Mouse (Mus musculus) CH12.LX (cell line): Measurements from ENCODE around the gene Nkapd1. TPM values are rescaled to one million over a fixed set of nuclear protein-coding genes. Genes with fewer than 3 reads are reported as not detected.

ENCODE experiments used
- DNase-seq: peaks from one replicate; pipeline ENCODE4 v3.0.0-alpha.2; 2013; ENCODE audit errors: extremely low read depth
- H3K27ac ChIP-seq: 2 replicates; pipeline ENCODE4 v1.5.1; 2012; ENCODE audit warnings: low read depth, mild to moderate bottlenecking, control low read depth, moderate library complexity; ENCODE audit not compliant: insufficient read depth
- H3K27me3 ChIP-seq: replicated peaks from 2 replicates; pipeline ENCODE3; 2012; ENCODE audit warnings: inconsistent platforms
- H3K36me3 ChIP-seq, 2 experiments: replicated peaks in 1 of 2; 2 replicates each; pipeline versions ENCODE3 to v1.6.1; 2012; ENCODE audit warnings: inconsistent platforms in 1 of 2, low read length in 1 of 2, mild to moderate bottlenecking in 1 of 2, mixed read lengths in 1 of 2, moderate library complexity in 1 of 2; ENCODE audit not compliant: control insufficient read depth in 1 of 2, insufficient read depth in 1 of 2
- H3K4me1 ChIP-seq, 2 experiments: 2 replicates each; pipeline ENCODE4 v1.6.1; 2012; ENCODE audit warnings: inconsistent platforms in 1 of 2, moderate library complexity in 1 of 2; ENCODE audit not compliant: insufficient read depth in 2 of 2, control insufficient read depth in 1 of 2
- H3K4me2 ChIP-seq: 2 replicates; pipeline ENCODE4 v1.6.1; 2012; ENCODE audit warnings: low read depth, mild to moderate bottlenecking, control low read depth; ENCODE audit not compliant: poor library complexity, insufficient read depth, severe bottlenecking
- H3K4me3 ChIP-seq, 3 experiments: fragments of 150-350 bp in 1 of 3; sonication (generic) in 1 of 3; replicated peaks in 1 of 3; 2 replicates each; pipeline versions ENCODE3 to v1.5.1; 2011 to 2012; ENCODE audit warnings: low read depth in 2 of 3, low read length in 2 of 3, mild to moderate bottlenecking in 2 of 3, moderate library complexity in 2 of 3, control low read depth in 1 of 3, improper control_type of control experiment in 1 of 3, inconsistent platforms in 1 of 3, mixed read lengths in 1 of 3; ENCODE audit not compliant: poor library complexity in 1 of 3
- H3K79me2 ChIP-seq: replicated peaks from 2 replicates; pipeline ENCODE4 v1.6.1; 2012; ENCODE audit warnings: mild to moderate bottlenecking, moderate library complexity; ENCODE audit not compliant: control insufficient read depth, poor library complexity, insufficient read depth, severe bottlenecking; ENCODE audit errors: extremely low read depth
- H3K9ac ChIP-seq: 2 replicates; pipeline ENCODE4 v1.6.1; 2012; ENCODE audit warnings: low read depth, mild to moderate bottlenecking, control low read depth, moderate library complexity; ENCODE audit not compliant: insufficient read depth
- H3K9me3 ChIP-seq: replicated peaks from 2 replicates; pipeline ENCODE3; 2012; ENCODE audit warnings: low read length, inconsistent platforms, mixed read lengths
- ETS1 ChIP-seq: conservative IDR thresholded peaks from 2 replicates; pipeline ENCODE4 v1.6.1; 2012; ENCODE audit warnings: low read depth, mild to moderate bottlenecking, inconsistent platforms, low read length, improper control_type of control experiment, moderate library complexity
- GABPA ChIP-seq: IDR thresholded peaks from 2 replicates; pipeline ENCODE4 v1.6.1; 2012; ENCODE audit warnings: low read depth, low read length, improper control_type of control experiment, inconsistent platforms; ENCODE audit not compliant: insufficient replicate concordance
- JUN ChIP-seq: IDR thresholded peaks from 2 replicates; pipeline ENCODE4 v1.6.1; 2011; ENCODE audit warnings: low read depth, mild to moderate bottlenecking, low read length, improper control_type of control experiment, moderate library complexity; ENCODE audit not compliant: insufficient read depth
- KAT2A ChIP-seq: IDR thresholded peaks from 2 replicates; pipeline ENCODE4 v1.6.1; 2012; ENCODE audit warnings: low read length, improper control_type of control experiment, inconsistent platforms; ENCODE audit not compliant: insufficient replicate concordance
- MAZ ChIP-seq: IDR thresholded peaks from 2 replicates; pipeline ENCODE4 v1.6.1; 2012; ENCODE audit warnings: low read depth, mild to moderate bottlenecking, inconsistent platforms, low read length, improper control_type of control experiment, moderate library complexity
- MEF2A ChIP-seq: IDR thresholded peaks from 2 replicates; pipeline ENCODE4 v1.6.1; 2014; ENCODE audit warnings: low read depth, mild to moderate bottlenecking, inconsistent platforms, low read length, improper control_type of control experiment, borderline replicate concordance
- MYC ChIP-seq: IDR thresholded peaks from 2 replicates; pipeline ENCODE4 v1.6.1; 2011; ENCODE audit warnings: low read depth, mild to moderate bottlenecking, improper control_type of control experiment, low read length
- NELFE ChIP-seq: IDR thresholded peaks from 2 replicates; pipeline ENCODE4 v1.6.1; 2011; ENCODE audit warnings: low read depth, low read length, improper control_type of control experiment
- POLR2A ChIP-seq: IDR thresholded peaks from 2 replicates; pipeline ENCODE4 v1.6.1; 2011; ENCODE audit warnings: low read depth, mild to moderate bottlenecking, improper control_type of control experiment, low read length
- SMC3 ChIP-seq: IDR thresholded peaks from 2 replicates; pipeline ENCODE4 v1.6.1; 2011; ENCODE audit warnings: low read depth, low read length, improper control_type of control experiment
- TCF12 ChIP-seq: IDR thresholded peaks from 2 replicates; pipeline ENCODE4 v1.6.1; 2014; ENCODE audit warnings: low read depth, mild to moderate bottlenecking, inconsistent platforms, low read length, improper control_type of control experiment
- ZKSCAN1 ChIP-seq: IDR thresholded peaks from 2 replicates; pipeline ENCODE4 v1.6.1; 2012; ENCODE audit warnings: low read depth, inconsistent platforms, low read length, improper control_type of control experiment, borderline replicate concordance
- ZNF384 ChIP-seq: IDR thresholded peaks from 2 replicates; pipeline ENCODE4 v1.6.1; 2012; ENCODE audit warnings: low read depth, low read length, improper control_type of control experiment, inconsistent platforms
- dilution Hi-C: fragments of 300-500 bp; cut with MboI; formaldehyde crosslinking; loops from 2 replicates; pipeline ENCODE4 v1.14.3; 2020; ENCODE audit warnings: low sequenced_read_pairs; ENCODE audit not compliant: extremely low pct_unique_long_range_greater_than_20kb, extremely low pct_ligation_motif_present
- in situ Hi-C: fragments of 300-500 bp; cut with MboI; formaldehyde crosslinking; loops from 3 replicates; pipeline ENCODE4 v1.14.3; 2019; ENCODE audit warnings: low sequenced_read_pairs, low pct_ligation_motif_present, low pct_unique_long_range_greater_than_20kb, mixed read lengths
- polyA plus RNA-seq: library from polyadenylated mRNA; unstranded; fragments of >175 nt; gene quantifications from 2 replicates; pipeline ENCODE4 v1.2.1, GENCODE M21; 2012; ENCODE audit warnings: low read depth; ENCODE audit not compliant: insufficient read length
- total RNA-seq, 2 experiments: library from RNA; depleted of rRNA; stranded (reverse); fragments of 300-350 nt in 1 of 2; fragments of >200 nt in 1 of 2; gene quantifications; 2 replicates each; pipeline ENCODE4 v1.2.3; 2012 to 2014

Gene Nkapd1
- total and polyA plus RNA-seq, 3 experiments, result 10.0 to 36.7 (median 13.5) TPM

GRCm38 (mm10) chr9:50585145-50585818 is 32.0 kb downstream of the Nkapd1 start:
- no peak overlapping the region for H3K27ac ChIP-seq
- in situ Hi-C loops, result loop anchor here (5.0 kb wide), 1 partner anchor 48 kb away; no protein-coding TSS in a partner anchor
- peaks cover 0 to 4% of the 10 kb centered on the region in 2 experiments; a peak in 2 of 4 replicates for H3K4me1 ChIP-seq
- dilution Hi-C loops, result no loop called here
- H3K9me3 ChIP-seq, result no peaks in the 10 kb centered on the region
- H3K27me3 ChIP-seq, result no peaks in the 10 kb centered on the region
- H3K4me2 ChIP-seq, result no peak overlapping the region
- no peaks in the 10 kb centered on the region for H3K36me3 ChIP-seq
- no peaks in the 10 kb centered on the region for H3K79me2 ChIP-seq
- TF ChIP-seq ZNF384, result no peak
- no peak for TF ChIP-seq ZKSCAN1
- no peak for TF ChIP-seq POLR2A
- TF ChIP-seq TCF12, result no peak
- no peak for TF ChIP-seq MAZ
- no peak for TF ChIP-seq NELFE
- TF ChIP-seq ETS1, result no peak
- no peak for TF ChIP-seq GABPA
- TF ChIP-seq MEF2A, result no peak
- TF ChIP-seq SMC3, result no peak
- TF ChIP-seq JUN, result no peak
- TF ChIP-seq KAT2A, result no peak
- no peak overlapping the region for H3K9ac ChIP-seq
- no peak for DNase-seq
- H3K4me3 ChIP-seq, result no peak overlapping the region

GRCm38 (mm10) chr9:50580370-50580769 is 36.9 kb downstream of the Nkapd1 start:
- TF ChIP-seq POLR2A (no peak), MYC (no peak)

More at GRCm38 (mm10) chr9:50580370-50580769, 36.9 kb downstream of the Nkapd1 start:
- DNase-seq, result no peak
- H3K27ac ChIP-seq, result no peak overlapping the region
- H3K4me1 ChIP-seq, result peaks cover 0 to 3% of the 10 kb centered on the region in 2 experiments; a peak in 1 of 4 replicates
- H3K27me3 ChIP-seq, result no peaks in the 10 kb centered on the region
- no peaks in the 10 kb centered on the region for H3K36me3 ChIP-seq
- in situ Hi-C loops (no loop called here), dilution Hi-C loops (no loop called here)
- no peaks in the 10 kb centered on the region for H3K9me3 ChIP-seq
- H3K9ac ChIP-seq, result no peak overlapping the region
- no peak overlapping the region for H3K4me3 ChIP-seq
- no peak overlapping the region for H3K4me2 ChIP-seq
- H3K79me2 ChIP-seq, result no peaks in the 10 kb centered on the region
